27 mouse cellular contexts compared by ENCODE assay signal in genomic region chr10:67302340-67302739, GRCm38 (mm10). TPM values are rescaled to one million over a fixed set of nuclear protein-coding genes. Genes with fewer than 3 reads are reported as not detected.
DNase-seq lines count a peak whose midpoint lies in the region; ATAC-seq and TF ChIP-seq lines count a peak whose summit lies in the region.
"Had no signal": no experiment of that assay in that cellular context is flagged by ENCODE, and none has a peak within 500 bp of the region (broad histone marks: within the 10 kb centered on the region; RNA-seq: fewer than 3 reads in every experiment).

No protein-coding gene starts in this region.

- no peak for TF ChIP-seq POLR2A in MEL (IDR thresholded peaks at IDR 0.05; ENCODE audit: control insufficient read depth in 1 of 2, insufficient read depth in 1 of 2, low read depth in 1 of 2, low read length in 2 of 2, poor library complexity in 1 of 2)
- TF ChIP-seq POLR2A in bone marrow macrophage, adult 2 months (IDR thresholded peaks at IDR 0.05; ENCODE audit: borderline replicate concordance, low read depth, low read length) = no peak

- H3K27ac ChIP-seq in MEL (ENCODE audit: control insufficient read depth, low read depth, low read length) = no peak overlapping the region
- 0 out of 2 replicates have a peak overlapping the region, but pooled peaks have one; percentile 7 for H3K27ac ChIP-seq in bone marrow macrophage, adult 2 months (ENCODE audit: insufficient read depth, low read depth, low read length)
- H3K27ac ChIP-seq: embryonic facial prominence, embryonic 12.5 days; embryonic facial prominence, embryonic 15.5 days; gastrocnemius, adult 2 months; heart, adult 2 months; heart, embryonic 10.5 days; heart, embryonic 13.5 days; hindbrain, embryonic 14.5 days; hindbrain, postnatal 0 days had no signal

- H3K36me3 ChIP-seq in MEL (ENCODE audit: control insufficient read depth in 1 of 2, insufficient read depth in 2 of 2, low read length in 2 of 2) = peaks cover 37 to 41% of the 10 kb centered on the region in 2 experiments
- H3K36me3 ChIP-seq: embryonic facial prominence, embryonic 12.5 days; embryonic facial prominence, embryonic 15.5 days; heart, embryonic 10.5 days; heart, embryonic 13.5 days had no signal

- peaks cover 6 to 22% of the 10 kb centered on the region in 2 experiments for H3K4me1 ChIP-seq in MEL (ENCODE audit: control insufficient read depth in 1 of 2, insufficient read depth in 2 of 2, low read length in 2 of 2)
- peaks cover 27% of the 10 kb centered on the region for H3K4me1 ChIP-seq in bone marrow macrophage, adult 2 months (ENCODE audit: control insufficient read depth, insufficient read depth, low read length)
- H3K4me1 ChIP-seq: embryonic facial prominence, embryonic 12.5 days; embryonic facial prominence, embryonic 15.5 days; heart, embryonic 10.5 days had no signal

- TF ChIP-seq EP300 in MEL (IDR thresholded peaks at IDR 0.05; ENCODE audit: low read depth in 1 of 2, low read length in 2 of 2) = no peak

- DNase-seq in 416B (ENCODE audit: low read depth) (peak; percentile 62), MEL (ENCODE audit: low read depth, low spot score) (peak; percentile 41)
- no peak for DNase-seq in urinary bladder, postnatal 36 days (ENCODE audit: low spot score in 2 of 2)
- no peak for DNase-seq in retina, postnatal 1 day
- DNase-seq: adrenal gland, postnatal 10 days; adrenal gland, postnatal 36 days; cerebellum, adult 11 months; cerebellum, adult 2 months; cerebellum, adult 9-11 months; cerebellum, postnatal 25 days; forebrain, postnatal 0 days; gastrocnemius, adult 2 months; gastrocnemius, postnatal 14 days; heart, adult 2 months; heart, postnatal 14 days; heart, postnatal 4 days had no signal

- H3K79me2 ChIP-seq in MEL (ENCODE audit: control insufficient read depth, insufficient read depth, low read length, poor library complexity) = peaks cover 79% of the 10 kb centered on the region

- no peak for TF ChIP-seq CTCF in MEL (IDR thresholded peaks at IDR 0.05 in 2 of 3, conservative IDR thresholded peaks at IDR 0.05 in 1 of 3; ENCODE audit: control insufficient read depth in 1 of 3, insufficient read depth in 1 of 3, low read depth in 2 of 3, low read length in 3 of 3, poor library complexity in 1 of 3, severe bottlenecking in 1 of 3)
- TF ChIP-seq CTCF in bone marrow macrophage, adult 2 months (IDR thresholded peaks at IDR 0.05; ENCODE audit: low read depth, low read length) = no peak

- no peaks in the 10 kb centered on the region for H3K9me3 ChIP-seq in MEL (replicated peaks; ENCODE audit: insufficient read depth, low read length)
- H3K9me3 ChIP-seq: embryonic facial prominence, embryonic 12.5 days; embryonic facial prominence, embryonic 15.5 days; heart, embryonic 10.5 days; heart, embryonic 13.5 days had no signal

- no peak overlapping the region for H3K4me3 ChIP-seq in MEL (ENCODE audit: control insufficient read depth in 1 of 2, insufficient read depth in 1 of 2, low read depth in 2 of 2, low read length in 2 of 2)
- H3K4me3 ChIP-seq in bone marrow macrophage, adult 2 months (ENCODE audit: insufficient read depth, low read length) = no peak overlapping the region
- H3K4me3 ChIP-seq: embryonic facial prominence, embryonic 12.5 days; embryonic facial prominence, embryonic 15.5 days; gastrocnemius, adult 2 months; heart, adult 2 months; heart, embryonic 10.5 days; heart, embryonic 13.5 days had no signal

- H3K27me3 ChIP-seq in MEL (ENCODE audit: control insufficient read depth in 1 of 2, insufficient read depth in 2 of 2, low read length in 2 of 2) = no peaks in the 10 kb centered on the region
- H3K27me3 ChIP-seq: embryonic facial prominence, embryonic 12.5 days; embryonic facial prominence, embryonic 15.5 days; heart, embryonic 13.5 days had no signal

- peak; percentile 37 for ATAC-seq in megakaryocyte progenitor cell, adult 5-6 weeks (replicated peaks; ENCODE audit: poor library complexity)
- ATAC-seq: activated CD4-positive, CD25-positive, alpha-beta regulatory T cell, adult 4 months; forebrain, embryonic 14.5 days; forebrain, postnatal 0 days; hindbrain, postnatal 0 days; inflammation-experienced regulatory T-cells, adult 6 months had no signal

- H3K9ac ChIP-seq in MEL (ENCODE audit: control insufficient read depth, low read depth, low read length, poor library complexity, severe bottlenecking) = no peak overlapping the region
- H3K9ac ChIP-seq: embryonic facial prominence, embryonic 12.5 days; embryonic facial prominence, embryonic 15.5 days; forebrain, postnatal 0 days; heart, embryonic 13.5 days; hindbrain, embryonic 14.5 days had no signal

- no peak for TF ChIP-seq RAD21 in MEL (IDR thresholded peaks at IDR 0.05; ENCODE audit: low read depth, low read length)

TF ChIP-seq in MEL, 35 proteins besides CTCF, POLR2A, EP300 and RAD21:
- TF ChIP-seq POLR2AphosphoS5 (IDR thresholded peaks at IDR 0.05; ENCODE audit: borderline replicate concordance, low read depth, low read length) = no peak
- TF ChIP-seq MAX (IDR thresholded peaks at IDR 0.05; ENCODE audit: low read length) = no peak
- no peak for TF ChIP-seq USF1 (IDR thresholded peaks at IDR 0.05; ENCODE audit: low read depth, low read length)
- TF ChIP-seq SIN3A (IDR thresholded peaks at IDR 0.05; ENCODE audit: low read length) = 0 out of 2 replicates have a peak, but pooled peaks have one; percentile 27
- TF ChIP-seq NRF1 (IDR thresholded peaks at IDR 0.05; ENCODE audit: insufficient read depth, low read depth, low read length, poor library complexity, severe bottlenecking) = no peak
- no peak for TF ChIP-seq ZMIZ1 (IDR thresholded peaks at IDR 0.05; ENCODE audit: low read depth, low read length)
- no peak for TF ChIP-seq MAFK (IDR thresholded peaks at IDR 0.05; ENCODE audit: borderline replicate concordance, low read depth, low read length)
- TF ChIP-seq TCF12 (IDR thresholded peaks at IDR 0.05; ENCODE audit: low read depth, low read length) = 0 out of 2 replicates have a peak, but pooled peaks have one; percentile 6
- no peak for TF ChIP-seq JUND (IDR thresholded peaks at IDR 0.05; ENCODE audit: low read depth, low read length)
- no peak for TF ChIP-seq USF2 (IDR thresholded peaks at IDR 0.05; ENCODE audit: borderline replicate concordance in 1 of 2, insufficient read depth in 1 of 2, low read depth in 1 of 2, low read length in 2 of 2)
- TF ChIP-seq BHLHE40 (IDR thresholded peaks at IDR 0.05; ENCODE audit: borderline replicate concordance, low read depth, low read length) = no peak
- no peak for TF ChIP-seq ETS1 (IDR thresholded peaks at IDR 0.05; ENCODE audit: low read depth, low read length)
- TF ChIP-seq POLR2AphosphoS2 (IDR thresholded peaks at IDR 0.05; ENCODE audit: low read length) = no peak
- no peak for TF ChIP-seq MAZ (IDR thresholded peaks at IDR 0.05; ENCODE audit: low read depth, low read length)
- TF ChIP-seq MYB (IDR thresholded peaks at IDR 0.05; ENCODE audit: low read depth, low read length) = no peak
- TF ChIP-seq ELF1 (IDR thresholded peaks at IDR 0.05; ENCODE audit: low read depth, low read length) = no peak
- no peak for TF ChIP-seq KAT2A (conservative IDR thresholded peaks at IDR 0.05; ENCODE audit: low read depth, low read length)
- TF ChIP-seq ZKSCAN1 (IDR thresholded peaks at IDR 0.05; ENCODE audit: low read depth, low read length) = no peak
- TF ChIP-seq ZC3H11A (IDR thresholded peaks at IDR 0.05; ENCODE audit: low read depth, low read length) = no peak
- TF ChIP-seq RCOR1 (IDR thresholded peaks at IDR 0.05; ENCODE audit: low read depth, low read length) = peak; percentile 50; the same call in 1 of the 2 replicates
- no peak for TF ChIP-seq HCFC1 (IDR thresholded peaks at IDR 0.05; ENCODE audit: low read depth, low read length)
- no peak for TF ChIP-seq GATA1 (IDR thresholded peaks at IDR 0.05; ENCODE audit: low read depth, low read length)
- no peak for TF ChIP-seq MEF2A (IDR thresholded peaks at IDR 0.05; ENCODE audit: extremely low read depth, insufficient replicate concordance, low read depth, low read length, poor library complexity, severe bottlenecking)
TF ChIP-seq in MEL: peak in this region for 3.

RNA-seq across cellular contexts. Expression of gene Nrbf2, which starts 17.2 kb away (rescaled TPM):
- total RNA-seq in MEL (2012; rRNA removed) = 18.5 and 19.5 TPM in 2 replicates
- polyA plus RNA-seq in MEL (2012; ENCODE audit: insufficient read depth in 1 of 2, insufficient read length in 2 of 2, low read depth in 1 of 2, low replicate concordance in 2 of 2, missing spikeins in 1 of 2) = 10 to 100 TPM in 1 of 2 experiments, not detected in 1; 38.9 TPM
- polyA plus RNA-seq in bone marrow macrophage, adult 2 months (2012; ENCODE audit: insufficient read depth, insufficient read length, missing spikeins) = 30.0 and 35.0 TPM in 2 replicates
- 32.2 and 33.6 TPM in 2 replicates for total RNA-seq in megakaryocyte progenitor cell, adult 5-6 weeks (2015)
- total RNA-seq in megakaryocyte progenitor cell, adult 5-6 weeks (2017) = 13.2 and 21.9 TPM in 2 replicates

Comparison
In these comparisons a context has a peak if more than half of its experiments do, and no peak if none do; other contexts are left out.
1. DNase-seq: peak in 416B (single experiment) and MEL (single experiment); none in urinary bladder, postnatal 36 days (0 of 2) and retina, postnatal 1 day (single experiment).